Mouse (Mus musculus): Measurements from ENCODE around the gene Fgfrl1.
A peak's percentile ranks its signal among the peaks of the same experiment; 100 is the strongest.

Fgfrl1 gene

DNA sequence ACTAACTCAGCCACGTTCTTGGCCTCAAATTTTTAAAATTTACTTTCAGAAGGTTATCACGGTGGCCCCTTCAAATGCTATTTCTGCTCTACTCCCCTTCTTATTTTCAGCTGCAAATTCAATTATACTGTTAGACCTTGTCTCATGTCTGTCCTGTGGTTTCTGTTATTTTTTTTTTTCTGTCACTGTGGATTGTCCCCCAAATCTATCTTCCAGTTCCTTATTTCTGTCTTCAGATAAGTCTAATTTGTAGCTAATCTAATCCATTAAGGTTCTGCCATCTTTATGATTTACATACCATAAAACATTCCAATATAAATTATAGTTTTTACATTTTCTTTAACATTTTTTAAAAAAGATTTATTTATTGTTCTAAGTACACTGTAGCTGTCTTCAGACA, 24.8 kb upstream of the Fgfrl1 start:
- no peak for DNase-seq (ENCODE audit: low read depth, low spot score)

DNA sequence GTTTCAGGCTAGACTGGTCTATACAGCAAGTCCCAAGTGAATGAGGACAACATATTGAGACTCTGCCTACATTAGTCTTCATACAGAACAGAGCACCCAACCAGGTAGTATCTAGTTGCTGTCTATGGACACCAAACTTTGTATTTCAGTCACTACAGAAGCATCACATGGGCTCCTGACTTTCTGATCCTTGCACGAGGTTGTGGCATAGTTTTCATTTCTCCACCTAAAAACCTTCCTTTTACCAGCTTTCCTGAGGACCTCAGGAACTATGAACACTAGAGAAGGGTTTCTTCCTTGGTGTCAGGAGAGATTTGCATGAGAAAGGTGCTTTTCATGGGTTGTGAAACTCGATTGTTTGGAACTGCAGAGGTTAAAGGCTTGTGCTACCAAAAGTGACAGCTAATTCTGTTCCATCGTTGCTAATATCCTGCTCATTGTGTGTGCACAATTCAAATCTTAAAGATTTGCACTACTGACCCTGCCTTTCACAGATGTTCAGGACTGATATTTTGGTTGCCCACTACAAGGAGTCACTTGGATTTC, 23.7 kb upstream of the Fgfrl1 start:
- DNase-seq (ENCODE audit: low read depth, low spot score) = no peak

DNA sequence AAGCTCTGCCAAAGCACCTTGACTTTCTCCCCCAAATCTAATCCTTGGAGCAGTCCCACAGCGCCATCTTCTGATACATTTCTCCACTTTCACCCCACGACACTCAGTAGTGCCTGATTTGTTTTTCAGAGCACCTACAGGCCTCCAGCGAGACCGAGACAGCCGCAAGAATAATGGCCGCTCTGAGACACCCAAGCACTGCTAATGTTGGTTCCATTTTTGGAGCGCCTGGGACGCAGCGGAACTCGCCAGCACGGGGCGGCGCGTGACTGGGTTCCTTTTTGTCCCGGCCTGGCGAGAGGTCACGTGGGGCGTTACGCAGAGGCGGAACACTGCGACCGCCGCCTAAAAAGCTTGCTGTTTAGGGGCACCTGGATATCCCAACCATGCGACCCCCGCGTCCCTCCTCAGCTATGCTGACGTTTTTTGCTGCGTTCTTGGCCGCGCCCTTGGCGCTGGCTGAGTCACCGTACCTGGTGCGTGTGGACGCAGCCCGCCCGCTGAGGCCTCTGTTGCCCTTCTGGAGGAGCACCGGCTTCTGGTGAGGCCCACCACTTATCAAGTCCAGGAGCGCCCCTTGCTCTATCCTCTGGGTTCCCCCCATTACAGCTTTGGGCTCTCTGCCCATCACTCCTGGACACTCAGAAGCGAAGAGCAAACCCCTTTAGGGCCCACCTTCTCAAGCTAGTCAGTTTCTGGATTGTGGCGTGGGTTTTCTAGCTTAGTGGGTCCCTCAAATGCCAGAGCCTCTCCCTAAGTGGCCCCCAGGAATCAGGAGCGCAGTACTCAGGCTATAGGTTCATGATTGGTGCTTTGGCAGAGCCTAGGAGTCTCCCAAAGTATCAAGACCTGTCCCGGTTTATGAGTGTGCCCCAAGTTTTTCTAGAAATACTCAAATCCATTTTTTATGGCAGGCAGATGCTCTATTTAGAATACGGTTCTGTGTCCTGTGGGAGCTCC, 22.9 kb upstream of the Fgfrl1 start, which contains the start of gene Dgkq:
TSS of gene Dgkq (minus strand) at position 696 of the 960 bp plus-strand sequence.
- peak; percentile 93 for DNase-seq (ENCODE audit: low read depth, low spot score)

DNA sequence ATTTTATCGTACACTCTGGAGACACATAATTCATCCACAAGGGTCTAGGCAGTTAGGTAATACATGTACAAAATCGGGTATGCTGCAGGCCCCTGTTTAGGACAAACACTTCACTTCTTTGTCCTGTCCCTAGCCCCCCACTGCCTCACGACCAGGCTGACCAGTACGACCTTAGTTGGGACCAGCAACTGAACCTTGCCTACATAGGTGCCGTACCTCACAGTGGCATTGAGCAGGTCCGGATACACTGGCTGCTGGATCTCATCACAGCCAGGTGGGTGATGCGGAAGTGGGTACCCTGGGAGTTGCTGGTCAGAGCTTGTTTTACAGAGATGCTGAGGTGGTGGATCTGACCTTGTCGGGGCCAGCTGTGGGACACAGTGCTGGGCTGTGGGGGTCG, 22.2 kb upstream of the Fgfrl1 start:
- no peak for DNase-seq (ENCODE audit: low read depth, low spot score)

DNA sequence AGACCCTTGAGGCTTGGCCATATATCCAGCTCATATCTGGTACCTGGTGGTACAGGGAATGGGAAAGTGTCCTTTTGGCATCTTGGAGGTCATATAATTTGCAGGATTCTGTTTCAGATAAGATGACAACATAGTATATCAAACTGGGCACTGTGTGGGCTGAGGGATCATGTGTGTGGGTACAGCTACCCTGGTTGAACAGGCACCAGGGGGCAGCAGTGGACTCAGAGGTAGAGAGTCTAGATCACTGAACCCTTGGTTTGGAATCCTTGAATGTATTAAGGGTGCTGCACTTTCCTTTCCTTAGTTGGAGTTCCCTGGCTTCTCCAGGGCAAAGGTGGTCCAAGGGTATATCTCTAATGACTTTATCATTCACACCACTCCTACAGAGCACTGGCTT, 21.4 kb upstream of the Fgfrl1 start:
- peak; percentile 84 for DNase-seq (ENCODE audit: low read depth, low spot score)

DNA sequence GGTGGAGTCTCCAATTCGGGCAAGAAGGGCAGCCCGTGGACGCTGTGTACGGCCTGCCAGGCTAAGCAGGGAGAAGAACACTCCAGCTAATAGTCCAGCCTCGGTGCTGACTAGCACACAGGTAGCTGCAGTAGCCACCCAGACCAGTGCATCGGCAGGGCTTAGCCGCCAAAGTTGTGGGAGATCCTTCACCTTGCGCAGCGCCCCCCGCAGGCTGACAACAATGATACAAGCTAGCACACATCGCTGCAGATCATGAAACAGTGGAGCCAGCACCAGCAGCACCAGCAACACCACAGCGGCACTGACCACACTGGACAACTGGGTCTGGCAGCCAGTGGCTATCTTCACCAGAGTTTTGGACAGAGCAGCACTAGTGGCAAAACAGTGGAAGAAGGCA, 20.4 kb upstream of the Fgfrl1 start:
- no peak for DNase-seq (ENCODE audit: low read depth, low spot score)

DNA sequence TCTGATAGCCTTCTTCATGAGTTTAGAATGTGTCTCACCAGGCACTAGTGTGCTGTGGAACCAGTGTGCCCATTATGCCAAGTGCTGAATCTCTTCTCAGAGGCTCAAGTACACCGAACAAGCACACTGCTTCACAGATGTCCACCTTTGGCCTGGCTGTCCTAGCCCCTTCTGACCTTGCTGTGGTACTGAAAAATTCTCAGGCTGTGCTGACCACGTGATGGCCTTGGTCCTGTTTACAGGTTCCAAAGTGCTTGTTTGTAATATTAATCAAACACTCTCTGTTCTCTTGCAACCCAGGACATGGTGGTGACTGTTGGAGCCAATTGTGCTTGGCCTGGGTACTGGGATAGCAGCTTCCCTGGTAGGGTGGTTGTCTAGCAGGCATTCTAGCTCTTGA, 17.6 kb upstream of the Fgfrl1 start:
- DNase-seq (ENCODE audit: low read depth, low spot score) = no peak

DNA sequence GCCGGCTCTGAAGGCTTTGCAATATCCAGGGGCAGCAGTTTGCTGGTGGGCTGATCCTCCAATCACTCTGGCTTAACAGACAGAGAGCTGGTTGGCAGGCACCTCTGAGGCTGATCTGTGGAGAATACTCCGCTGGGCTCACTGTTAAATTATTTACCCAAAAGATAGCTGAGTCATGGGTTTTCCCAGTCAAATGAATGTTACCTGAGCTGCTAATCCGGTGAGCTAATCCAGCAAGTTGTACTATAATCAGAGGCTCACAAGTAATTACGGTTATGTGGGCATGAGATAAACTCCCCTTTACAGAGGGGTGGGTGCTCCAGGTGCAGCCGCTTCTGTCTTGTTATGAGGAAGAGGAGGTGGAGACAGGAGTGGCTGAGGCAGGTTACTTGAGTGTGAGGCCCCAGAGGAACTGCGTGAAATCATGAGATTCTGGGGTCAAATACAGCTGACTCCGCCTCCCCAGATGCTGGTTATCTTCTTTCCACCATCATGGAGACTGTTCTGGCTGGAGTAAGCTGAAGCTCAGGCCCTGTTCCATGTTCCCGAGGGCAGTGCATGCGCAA, 16.8 kb upstream of the Fgfrl1 start, which contains the start of gene Slc26a1:
TSS of gene Slc26a1 (minus strand) at position 319 of the 566 bp plus-strand sequence.
- DNase-seq (ENCODE audit: low read depth, low spot score) = no peak

DNA sequence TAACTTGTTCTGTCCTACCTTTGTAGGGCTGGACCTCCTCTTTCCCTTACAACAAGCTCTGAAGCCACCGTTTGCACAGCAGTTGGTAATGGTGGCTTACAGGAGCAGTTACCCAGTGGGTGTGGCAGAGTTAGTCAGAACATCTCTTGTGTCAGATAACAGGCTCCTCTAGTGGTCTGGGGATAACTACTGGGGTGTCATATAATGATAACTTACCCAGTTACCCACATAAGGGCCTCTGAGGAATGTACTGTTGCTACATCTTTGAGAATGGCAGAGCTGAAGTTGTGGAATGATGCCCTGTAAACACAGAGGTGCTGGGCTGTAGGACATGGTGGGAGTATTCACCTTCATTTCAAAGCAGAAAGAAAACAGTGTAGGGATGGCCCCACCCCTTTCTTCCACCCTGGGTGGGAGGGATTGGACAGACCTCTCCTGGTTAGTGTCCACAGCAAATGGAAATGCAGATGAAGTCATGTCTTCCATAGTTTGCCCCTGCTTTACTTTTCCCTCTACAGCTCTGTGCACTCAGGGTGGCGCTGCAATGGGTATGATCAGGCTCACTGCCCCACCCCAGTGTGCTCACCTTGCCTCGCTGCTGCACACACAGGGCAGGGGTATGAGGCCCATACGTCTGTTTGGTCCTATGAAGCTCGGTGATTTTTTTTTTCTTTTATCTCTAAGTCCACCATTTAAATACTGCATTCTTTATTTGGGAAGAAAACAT, 15.2 kb upstream of the Fgfrl1 start:
- no peak for DNase-seq (ENCODE audit: low read depth, low spot score)

DNA sequence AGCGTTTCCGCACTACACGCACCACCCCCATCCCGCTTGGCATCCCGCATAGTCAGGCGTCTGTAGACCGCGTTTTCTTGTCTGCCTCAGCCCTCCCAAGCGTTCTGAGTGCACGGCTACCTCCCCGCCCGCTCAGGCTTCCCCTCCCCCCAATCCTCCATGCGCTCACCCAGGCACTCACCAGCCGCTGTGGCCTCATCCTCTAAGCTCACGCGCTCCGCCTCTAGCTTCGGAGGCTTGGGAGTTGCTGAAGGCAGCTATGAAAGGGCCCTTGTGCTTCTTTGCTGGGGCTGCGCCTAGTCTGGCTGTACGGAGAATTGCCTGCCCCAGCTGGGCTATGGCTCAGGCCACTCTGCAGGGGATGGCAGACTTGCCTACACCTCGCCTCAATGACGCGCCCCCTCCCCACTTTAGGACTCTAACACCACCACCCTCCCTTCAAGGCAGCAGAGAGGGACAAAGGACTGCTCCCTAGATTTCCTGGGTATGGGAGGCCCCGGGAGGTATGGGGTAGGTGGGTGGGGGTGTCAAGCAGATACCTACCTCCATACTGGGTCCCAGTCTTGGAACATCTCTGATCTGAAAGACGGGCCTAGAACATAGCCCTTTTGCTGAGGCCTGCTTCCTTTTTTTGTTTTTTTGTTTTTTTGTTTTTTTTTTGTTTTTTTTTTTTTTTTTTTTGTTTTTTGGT, 14.4 kb upstream of the Fgfrl1 start:
- DNase-seq (ENCODE audit: low read depth, low spot score) = no peak

DNA sequence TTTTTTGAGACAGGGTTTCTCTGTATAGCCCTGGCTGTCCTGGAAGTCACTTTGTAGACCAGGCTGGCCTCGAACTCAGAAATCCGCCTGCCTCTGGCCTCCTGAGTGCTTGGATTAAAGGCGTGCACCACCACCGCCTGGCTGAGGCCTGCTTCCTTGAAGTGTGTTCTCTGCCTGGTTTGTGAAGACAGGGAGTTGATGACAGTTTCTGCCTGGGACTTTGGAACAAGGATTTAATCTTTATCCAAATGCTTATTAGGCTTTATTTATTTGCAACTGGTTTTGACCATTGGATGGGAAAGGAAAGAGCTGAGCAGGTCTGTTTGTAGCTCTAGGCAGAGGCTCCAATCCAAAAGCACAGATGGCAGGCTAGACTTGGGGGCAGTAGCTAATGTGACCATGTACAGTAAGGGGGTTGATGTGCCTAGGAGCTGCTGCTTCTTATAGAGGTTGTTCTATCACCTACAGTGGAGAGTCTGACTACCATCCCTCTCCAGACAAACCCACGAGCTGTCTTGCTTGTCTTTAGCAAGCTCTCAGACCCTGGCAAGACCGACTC, 13.8 kb upstream of the Fgfrl1 start:
- DNase-seq (ENCODE audit: low read depth, low spot score) = no peak

DNA sequence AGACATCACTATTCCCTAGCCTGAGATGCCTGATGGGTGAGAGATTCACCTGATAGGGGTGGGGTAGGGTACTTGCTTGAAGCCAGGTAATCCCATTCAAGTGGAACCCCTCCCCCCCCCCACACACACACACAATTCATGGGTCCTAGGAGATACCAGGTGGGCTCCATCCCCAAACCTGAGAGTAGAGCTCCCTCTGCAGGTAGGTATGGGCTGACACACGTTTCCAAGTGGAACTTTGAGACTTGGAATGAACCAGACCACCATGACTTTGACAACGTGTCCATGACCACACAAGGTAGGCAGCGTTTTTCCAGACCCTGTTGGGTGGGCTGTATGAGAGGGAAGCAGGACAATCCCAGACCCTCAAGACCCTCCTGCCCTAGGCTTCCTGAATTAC, 12.3 kb upstream of the Fgfrl1 start:
- DNase-seq (ENCODE audit: low read depth, low spot score) = no peak

DNA sequence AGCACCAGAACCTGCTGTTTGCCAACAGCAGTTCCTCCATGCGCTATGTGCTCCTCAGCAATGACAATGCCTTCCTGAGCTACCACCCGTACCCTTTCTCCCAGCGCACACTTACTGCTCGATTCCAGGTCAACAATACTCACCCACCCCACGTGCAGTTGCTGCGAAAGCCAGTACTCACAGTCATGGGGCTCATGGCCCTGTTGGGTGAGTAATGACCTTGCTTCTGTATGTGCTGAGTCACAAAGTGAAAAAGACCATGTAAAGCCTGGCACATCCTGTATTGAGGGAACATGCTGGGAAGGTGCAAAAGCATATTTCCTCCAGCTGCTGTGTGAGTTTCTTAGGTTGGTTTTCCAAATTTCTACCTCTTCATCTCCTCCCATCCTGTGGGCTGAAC, 11.3 kb upstream of the Fgfrl1 start:
- DNase-seq (ENCODE audit: low read depth, low spot score) = peak; percentile 69

DNA sequence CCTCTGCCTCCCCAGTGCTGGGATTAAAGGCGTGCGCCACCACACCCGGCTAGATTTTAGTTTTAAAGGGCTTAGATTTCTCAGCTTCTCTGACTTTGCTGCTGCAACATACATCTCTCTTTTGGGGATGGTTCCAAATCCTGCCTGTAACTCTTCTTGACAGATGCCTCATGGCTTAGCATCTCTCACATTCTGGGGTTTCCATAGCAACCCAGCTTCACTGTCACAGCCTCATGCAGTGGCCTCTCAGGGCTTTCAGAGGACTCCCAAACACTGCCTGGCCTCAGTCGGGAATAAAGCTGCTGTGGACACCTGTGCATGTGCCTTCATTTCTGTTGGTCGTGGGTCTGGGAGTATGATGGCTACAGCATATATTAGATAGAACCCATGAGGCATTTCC, 3.1 kb upstream of the Fgfrl1 start:
- no peak for DNase-seq (ENCODE audit: low read depth, low spot score)

DNA sequence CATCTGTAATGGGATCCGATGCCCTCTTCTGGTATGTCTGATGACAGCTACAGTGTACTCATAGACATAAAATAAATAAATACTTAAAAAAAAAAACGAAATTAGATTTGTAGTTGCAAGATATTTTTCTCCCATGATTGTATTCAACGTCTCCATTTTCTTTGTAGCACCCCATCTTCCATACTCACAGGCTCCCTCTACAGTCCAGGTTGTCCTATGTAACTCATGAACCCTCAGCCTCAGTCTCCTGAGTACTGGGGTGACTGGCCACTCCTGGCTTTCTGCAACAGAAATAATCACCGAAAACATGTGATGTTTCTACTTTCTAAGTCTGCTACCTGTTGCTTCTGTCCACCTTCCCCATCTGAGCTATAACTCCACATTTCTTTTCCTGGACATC, 1.0 kb upstream of the Fgfrl1 start:
- DNase-seq (ENCODE audit: low read depth, low spot score) = no peak

DNA sequence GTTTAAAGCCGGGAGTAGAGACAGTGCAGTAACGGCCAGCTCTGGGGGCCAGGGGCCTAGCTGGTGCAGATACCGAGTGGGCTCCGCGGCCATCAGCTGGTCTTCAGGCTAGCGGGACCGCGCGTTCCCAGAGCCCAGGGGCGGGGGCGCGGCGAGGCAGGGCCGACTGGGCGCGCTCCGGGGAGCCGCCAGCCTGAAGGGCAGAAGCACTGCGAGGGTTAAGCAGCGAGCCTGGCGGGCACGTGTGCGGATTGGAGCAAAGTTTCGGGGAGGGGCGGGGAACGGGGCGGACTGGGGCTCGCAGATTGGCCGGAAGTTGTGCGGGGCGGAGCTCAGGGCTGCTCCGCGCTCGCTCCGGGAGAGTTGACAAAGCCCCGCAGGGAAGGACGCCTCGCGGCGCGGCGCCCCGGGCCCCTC, 1.7 kb downstream of the Fgfrl1 start:
- DNase-seq (ENCODE audit: low read depth, low spot score) = peak; percentile 93

DNA sequence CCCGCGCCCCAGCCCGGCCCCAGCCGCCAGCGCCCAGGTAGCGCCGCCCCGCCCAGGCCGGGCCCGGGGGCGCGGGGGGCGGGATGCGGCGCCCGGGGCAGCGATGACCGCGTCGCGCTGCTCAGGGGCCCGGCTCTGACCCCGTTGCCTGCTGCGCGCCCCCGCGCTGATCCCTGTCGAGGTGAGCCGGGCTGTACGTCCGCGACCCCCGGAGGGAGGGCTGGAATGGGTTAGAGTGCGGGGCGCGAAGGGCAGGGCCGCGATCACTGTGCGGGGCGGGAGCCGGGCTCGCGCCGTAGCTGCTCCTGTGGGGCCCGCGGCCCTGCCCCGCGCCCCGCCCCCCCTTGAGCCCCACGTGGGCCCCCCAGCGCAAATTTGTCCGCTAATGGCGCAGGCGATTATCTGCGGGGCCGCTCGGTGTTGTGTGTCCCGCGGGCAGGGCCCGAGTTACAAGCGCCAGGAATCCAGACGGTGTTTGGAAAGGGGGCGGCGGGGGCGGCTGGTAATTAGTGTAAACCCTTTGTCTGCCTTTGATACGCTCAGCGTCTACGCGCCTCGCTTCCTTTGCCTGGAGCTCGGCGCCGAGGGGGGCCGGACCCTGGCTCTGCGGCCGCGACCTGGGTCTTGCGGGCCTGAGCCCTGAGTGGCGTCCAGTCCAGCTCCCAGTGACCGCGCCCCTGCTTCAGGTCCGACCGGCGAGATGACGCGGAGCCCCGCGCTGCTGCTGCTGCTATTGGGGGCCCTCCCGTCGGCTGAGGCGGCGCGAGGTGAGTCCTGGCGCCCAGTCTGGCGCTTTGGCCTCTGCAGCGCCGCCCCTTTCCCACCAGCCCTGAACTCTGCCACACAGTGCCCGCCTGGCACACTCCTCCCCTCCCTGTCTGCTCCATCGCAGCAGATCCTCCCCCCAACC, 2.4 kb downstream of the Fgfrl1 start:
- peak; percentile 32 for DNase-seq (ENCODE audit: low read depth, low spot score)

DNA sequence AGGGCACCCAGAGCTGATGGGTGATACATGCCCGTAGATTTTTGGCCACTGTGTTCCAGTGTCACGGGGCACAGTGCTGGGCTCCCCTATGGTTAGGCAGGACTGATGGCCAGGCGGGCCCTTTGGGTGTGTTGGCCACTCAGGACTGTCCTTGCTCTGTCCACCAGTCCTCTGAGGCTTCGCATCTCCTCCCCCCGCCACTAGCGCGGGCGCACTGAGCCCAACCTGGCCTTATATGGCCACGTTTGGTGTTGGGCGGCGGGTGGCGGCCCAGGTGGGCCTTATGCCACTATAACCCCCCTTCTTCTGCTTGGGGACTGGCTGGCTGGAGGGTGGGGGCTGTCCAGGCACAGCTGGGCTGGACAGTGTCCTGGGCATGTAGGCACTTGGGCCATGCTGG, 3.7 kb downstream of the Fgfrl1 start:
- DNase-seq (ENCODE audit: low read depth, low spot score) = no peak

DNA sequence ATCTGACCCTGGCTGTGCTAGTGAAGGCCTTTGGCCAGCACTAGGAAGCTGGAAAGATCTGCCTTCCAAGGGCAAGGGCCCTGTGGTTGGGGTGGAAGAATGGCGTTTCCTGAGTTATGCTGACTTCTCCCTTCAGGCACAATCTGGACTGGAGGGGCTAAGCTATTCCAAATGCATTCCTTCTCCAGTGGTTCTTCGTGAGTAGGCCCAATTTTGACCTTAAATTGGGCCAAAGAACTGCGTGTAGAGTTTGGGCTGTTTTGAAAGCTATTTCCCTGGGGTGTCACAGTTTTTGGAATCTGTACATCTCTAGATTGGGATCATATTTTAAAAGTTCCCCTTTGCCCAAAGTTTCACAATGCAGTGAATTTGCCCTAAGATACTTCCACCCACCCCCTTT, 4.4 kb downstream of the Fgfrl1 start:
- peak; percentile 28 for DNase-seq (ENCODE audit: low read depth, low spot score)

DNA sequence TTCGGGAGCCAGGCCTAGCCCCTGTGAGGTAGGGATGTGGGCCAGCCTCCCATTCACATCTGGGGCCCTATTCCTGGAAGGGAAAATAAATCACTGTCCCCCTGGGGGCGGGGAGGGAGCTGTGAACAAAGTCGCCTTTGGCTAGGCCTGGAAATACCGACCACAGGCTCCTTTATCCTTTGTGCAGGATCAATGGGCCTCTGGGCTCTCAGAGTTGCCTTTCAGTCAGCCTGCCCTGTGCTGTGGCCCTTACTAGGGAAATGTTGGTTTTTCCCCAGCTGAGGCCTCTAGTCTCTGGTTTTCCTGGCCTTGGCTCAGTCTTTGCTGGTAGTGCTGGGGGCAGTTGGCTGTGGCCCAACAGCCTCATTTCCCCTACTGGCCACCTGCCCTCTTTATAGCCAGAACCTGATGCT, 5.2 kb downstream of the Fgfrl1 start:
- peak; percentile 67 for DNase-seq (ENCODE audit: low read depth, low spot score)
